Mouse (Mus musculus): ENCODE measurements around the gene Fam184a.

Gene Fam184a

GRCm38 (mm10) chr10:53750955-53751652 lies at the start of gene Fam184a:
TSS of gene Fam184a (minus strand) at chr10:53751123.
- DNase-seq (ENCODE audit: inconsistent age in 2 of 2, low spot score in 1 of 2), result peak; percentile 76 to 86

- DNase-seq (ENCODE audit: inconsistent age in 2 of 2, low spot score in 1 of 2), result no peak
Measured at GRCm38 (mm10) chr10:53796258-53796581, 45.3 kb upstream of the Fam184a start.

- peak in 1 of 2 experiments; percentile 56 for DNase-seq (ENCODE audit: inconsistent age in 2 of 2, low spot score in 1 of 2)
Measured at GRCm38 (mm10) chr10:53795567-53796257, 44.8 kb upstream of the Fam184a start.

- no peak for DNase-seq (ENCODE audit: inconsistent age in 2 of 2, low spot score in 1 of 2)
Measured at GRCm38 (mm10) chr10:53791281-53791680, 40.4 kb upstream of the Fam184a start.

DNA sequence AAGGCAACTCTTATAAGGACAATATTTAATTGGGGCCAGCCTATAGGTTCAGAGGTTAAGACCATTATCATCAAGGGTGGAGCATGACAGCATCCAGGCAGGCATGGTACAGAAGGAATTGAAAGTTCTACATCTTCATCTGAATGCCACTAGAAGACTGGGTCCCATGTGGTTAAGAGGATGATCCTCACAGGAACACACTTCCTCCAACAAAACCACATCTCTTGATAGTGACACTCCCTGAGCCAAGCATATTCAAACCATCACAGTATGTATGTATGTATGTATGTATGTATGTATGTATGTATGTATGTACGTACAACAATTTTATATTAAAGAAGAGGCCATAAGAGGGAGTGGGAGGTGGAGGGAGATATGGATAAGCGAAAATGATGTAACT lies 25.7 kb upstream of the Fam184a start:
- no peak for DNase-seq (ENCODE audit: inconsistent age in 2 of 2, low spot score in 1 of 2)

- DNase-seq (ENCODE audit: inconsistent age in 2 of 2, low spot score in 1 of 2), result no peak
Measured at GRCm38 (mm10) chr10:53772708-53773107, 21.8 kb upstream of the Fam184a start.

- DNase-seq (ENCODE audit: inconsistent age in 2 of 2, low spot score in 1 of 2), result no peak
Measured at GRCm38 (mm10) chr10:53771480-53771879, 20.6 kb upstream of the Fam184a start.

DNA sequence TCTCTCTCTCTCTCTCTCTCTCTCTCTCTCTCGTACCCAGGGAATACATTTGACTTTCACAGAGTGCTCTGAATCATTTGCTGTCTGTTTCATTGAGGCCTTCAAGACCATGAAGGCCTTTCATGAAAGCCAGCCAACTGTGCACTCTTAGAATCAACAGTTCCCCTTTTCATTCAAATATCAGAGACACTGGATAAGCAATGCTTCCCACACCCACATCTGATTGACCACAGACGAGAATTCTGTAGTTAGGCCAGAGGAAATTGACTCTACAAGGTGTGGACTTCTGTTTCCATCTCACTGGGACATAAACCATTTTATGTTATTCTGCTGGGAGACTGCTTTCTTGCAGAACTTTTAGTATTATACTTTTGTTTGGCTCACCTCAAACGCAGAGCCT lies 17.8 kb upstream of the Fam184a start:
- no peak for DNase-seq (ENCODE audit: inconsistent age in 2 of 2, low spot score in 1 of 2)

DNA sequence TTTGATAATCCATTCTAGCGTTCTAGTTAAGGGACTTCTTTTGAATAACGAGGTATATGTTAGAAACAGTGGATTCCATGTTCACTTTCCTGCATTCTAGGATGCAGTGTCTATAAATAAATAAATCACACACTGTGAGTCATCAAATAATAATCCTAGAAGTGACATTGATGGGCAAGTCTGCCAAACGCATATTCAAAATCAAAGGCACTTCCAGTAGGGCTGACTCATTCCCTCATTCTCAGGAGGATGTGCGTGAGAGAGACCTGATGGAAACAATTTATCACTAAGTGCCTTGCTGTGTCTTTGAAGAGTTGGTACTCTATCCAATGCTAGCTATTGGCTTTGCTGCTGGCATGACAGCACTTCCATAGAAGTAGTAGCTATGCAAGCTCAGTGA lies 14.5 kb upstream of the Fam184a start:
- no peak for DNase-seq (ENCODE audit: inconsistent age in 2 of 2, low spot score in 1 of 2)

GRCm38 (mm10) chr10:53752723-53753122 lies 1.8 kb upstream of the Fam184a start:
- DNase-seq (ENCODE audit: inconsistent age in 2 of 2, low spot score in 1 of 2), result no peak

DNA sequence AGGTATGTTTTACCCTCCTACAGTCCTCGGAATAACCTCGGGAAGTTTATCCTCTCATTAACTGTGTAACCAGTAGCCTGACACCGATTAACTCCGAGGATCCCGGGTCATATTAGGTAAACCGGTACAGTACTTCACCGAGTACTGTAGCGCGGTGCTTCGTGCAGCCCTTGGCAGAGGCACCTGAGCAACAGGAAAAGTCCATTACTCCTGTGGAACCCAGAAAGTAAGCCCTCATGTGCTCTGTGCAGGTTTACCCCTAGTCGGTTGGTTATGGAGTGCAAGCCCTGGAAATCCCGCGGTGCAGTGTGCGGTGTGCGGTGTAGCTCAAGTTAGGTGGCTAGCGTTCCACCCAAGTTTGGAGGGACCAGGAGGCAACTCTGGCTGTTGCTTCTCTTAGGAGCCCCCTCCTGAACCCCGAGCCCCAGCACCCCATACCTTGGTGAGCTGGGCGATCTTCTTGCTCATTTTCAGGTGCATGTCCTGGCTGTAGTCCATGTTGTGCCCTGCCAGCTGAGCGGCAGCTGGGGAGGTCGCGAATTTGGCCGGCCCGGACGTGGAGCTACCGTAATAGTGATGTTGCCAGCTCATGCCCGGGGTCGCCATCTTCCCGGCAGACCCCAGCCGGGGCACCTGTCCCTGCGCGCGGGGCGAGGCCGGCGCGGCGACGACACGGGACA lies 508 bp downstream of the Fam184a start:
- no peak for DNase-seq (ENCODE audit: inconsistent age in 2 of 2, low spot score in 1 of 2)

DNA sequence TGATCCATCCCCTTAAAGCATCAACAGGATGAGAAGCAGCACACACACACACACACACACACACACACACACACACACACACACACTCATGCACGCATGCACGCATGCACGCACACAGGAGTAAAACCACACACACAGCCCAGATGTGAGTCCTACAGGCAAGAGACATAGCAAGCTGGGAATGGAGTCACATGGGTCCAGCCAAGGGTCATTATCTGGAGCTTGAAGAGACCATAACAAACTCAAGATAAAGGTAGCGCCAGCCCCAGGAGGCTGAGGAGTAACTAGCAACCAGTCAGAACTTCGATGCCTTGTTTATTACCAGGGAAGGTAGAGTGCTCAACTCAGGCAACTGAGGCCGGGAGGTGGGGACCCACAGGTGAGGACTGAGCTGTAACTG lies 4.9 kb downstream of the Fam184a start:
- no peak for DNase-seq (ENCODE audit: inconsistent age in 2 of 2, low spot score in 1 of 2)

- no peak for DNase-seq (ENCODE audit: inconsistent age in 2 of 2, low spot score in 1 of 2)
Measured at GRCm38 (mm10) chr10:53742961-53743360, 8.0 kb downstream of the Fam184a start.

DNA sequence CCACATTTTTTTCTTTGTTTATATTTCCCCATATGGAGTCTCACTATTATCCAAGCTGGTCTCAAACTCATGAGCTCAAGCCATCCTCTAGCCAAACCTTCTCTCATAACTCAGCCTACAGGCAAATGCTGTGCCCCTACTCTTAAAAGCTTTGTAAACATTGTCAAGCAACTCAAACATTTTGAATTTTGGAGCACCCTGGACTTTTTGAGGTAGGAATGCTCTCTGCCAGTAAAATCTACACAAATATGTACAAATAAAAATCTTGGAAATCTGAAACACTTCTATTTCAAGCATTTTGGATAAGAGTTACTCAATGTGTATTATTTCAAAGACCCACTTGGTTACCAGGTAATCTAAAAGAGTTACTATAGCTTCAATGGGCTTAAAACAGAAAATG lies 10.9 kb downstream of the Fam184a start:
- DNase-seq (ENCODE audit: inconsistent age in 2 of 2, low spot score in 1 of 2), result no peak

- DNase-seq (ENCODE audit: inconsistent age in 2 of 2, low spot score in 1 of 2), result no peak
Measured at GRCm38 (mm10) chr10:53738842-53739241, 12.1 kb downstream of the Fam184a start.

DNA sequence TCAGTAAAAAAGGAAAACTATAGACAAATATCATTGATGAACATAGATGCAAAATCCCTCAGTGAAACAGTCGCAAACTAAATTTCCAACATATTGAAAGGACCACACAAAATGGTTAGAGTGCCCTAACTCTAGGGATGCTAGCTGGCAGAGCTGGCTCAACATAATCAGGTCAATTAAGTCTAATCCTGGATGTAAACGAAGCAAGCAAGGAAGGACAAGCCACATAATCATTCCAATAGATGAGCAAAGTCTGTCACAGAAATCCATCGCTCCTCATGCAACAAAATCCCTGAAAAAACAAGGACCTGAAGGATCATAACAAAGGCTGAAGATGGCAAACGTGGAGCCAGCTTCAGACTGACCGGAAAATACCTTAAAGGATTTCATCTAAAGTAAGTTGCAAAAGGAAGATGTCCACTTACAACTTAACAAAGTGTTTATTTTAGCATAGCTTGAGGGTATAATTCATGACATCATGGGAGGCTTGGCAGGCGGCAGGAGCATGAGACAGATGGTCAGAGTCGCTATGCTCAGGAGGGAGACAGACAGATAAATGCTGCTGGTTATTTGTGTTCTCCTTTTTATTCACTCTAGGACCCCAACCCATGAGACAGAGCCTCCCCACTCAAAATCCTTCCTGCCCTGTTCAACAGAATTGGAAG lies 15.6 kb downstream of the Fam184a start:
- DNase-seq (ENCODE audit: inconsistent age in 2 of 2, low spot score in 1 of 2), result no peak

GRCm38 (mm10) chr10:53732324-53732723 lies 18.6 kb downstream of the Fam184a start:
- no peak for DNase-seq (ENCODE audit: inconsistent age in 2 of 2, low spot score in 1 of 2)

GRCm38 (mm10) chr10:53728883-53729282 lies 22.0 kb downstream of the Fam184a start:
- DNase-seq (ENCODE audit: inconsistent age in 2 of 2, low spot score in 1 of 2), result no peak

DNA sequence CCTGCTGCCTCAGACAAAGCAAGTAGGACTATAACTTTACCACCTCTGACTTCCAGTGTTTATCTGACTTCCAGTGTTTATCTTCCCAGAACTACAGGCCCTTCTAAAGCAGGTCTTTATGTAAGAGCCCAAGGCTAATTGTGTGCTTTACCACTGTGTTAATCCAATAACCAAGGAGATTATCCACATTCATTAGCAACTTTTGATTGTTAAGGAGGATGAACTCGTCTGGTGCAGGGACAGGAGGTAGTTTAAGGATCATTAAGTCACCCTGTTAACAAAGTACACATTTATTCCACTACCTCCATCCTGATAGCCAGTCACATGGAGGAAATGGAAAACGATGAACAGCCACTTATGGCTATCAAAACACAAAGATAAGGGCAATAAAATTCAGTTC lies 25.6 kb downstream of the Fam184a start:
- DNase-seq (ENCODE audit: inconsistent age in 2 of 2, low spot score in 1 of 2), result no peak

- DNase-seq (ENCODE audit: inconsistent age in 2 of 2, low spot score in 1 of 2), result no peak
Measured at GRCm38 (mm10) chr10:53704516-53704915, 46.4 kb downstream of the Fam184a start.

GRCm38 (mm10) chr10:53698531-53698930 lies 52.4 kb downstream of the Fam184a start:
- no peak for DNase-seq (ENCODE audit: inconsistent age in 2 of 2, low spot score in 1 of 2)

- no peak for DNase-seq (ENCODE audit: inconsistent age in 2 of 2, low spot score in 1 of 2)
Measured at GRCm38 (mm10) chr10:53694757-53695156, 56.2 kb downstream of the Fam184a start.
